Mouse (Mus musculus): Measurements from ENCODE around the gene Cbarp. TPM values are rescaled to one million over a fixed set of nuclear protein-coding genes. Genes with fewer than 3 reads are reported as not detected.

The Cbarp gene
- polyA plus RNA-seq, 2 experiments = 1.1 to 1.8 TPM

- no peak for ATAC-seq (ENCODE audit: insufficient read depth)
- peak overlapping the region; percentile 46 for H3K9ac ChIP-seq (replicated peaks)
- 13% methylated on average over 18 of the region's 18 CpGs for WGBS (ENCODE audit: insufficient replicate concordance)
- peak overlapping the region; percentile 69 for H3K27ac ChIP-seq
- no peaks in the 10 kb centered on the region for H3K9me3 ChIP-seq (ENCODE audit: control insufficient read depth, low read length)
- H3K4me3 ChIP-seq (ENCODE audit: insufficient read depth in 1 of 2, low read depth in 2 of 2, low read length in 2 of 2) = no peak overlapping the region
- no peak for DNase-seq (ENCODE audit: low read depth in 3 of 3, low spot score in 3 of 3)
- H3K4me2 ChIP-seq (ENCODE audit: low read depth) = peak overlapping the region; percentile 75
- H3K36me3 ChIP-seq (replicated peaks; ENCODE audit: control insufficient read depth, insufficient read depth, low read depth) = peaks cover 41% of the 10 kb centered on the region
- peaks cover 35 to 40% of the 10 kb centered on the region in 2 experiments for H3K4me1 ChIP-seq (replicated peaks; ENCODE audit: control insufficient read depth in 2 of 2, insufficient read depth in 2 of 2, low read length in 1 of 2)
- no peaks in the 10 kb centered on the region for H3K27me3 ChIP-seq (ENCODE audit: control insufficient read depth, insufficient read depth, low read length)
- TF ChIP-seq EP300 (IDR thresholded peaks at IDR 0.05; ENCODE audit: low read depth) (no peak), CTCF (IDR thresholded peaks at IDR 0.05; ENCODE audit: low read depth) (no peak)
Measured at GRCm38 (mm10) chr10:80158307-80158986, 17.8 kb upstream of the Cbarp start.

GRCm38 (mm10) chr10:80157141-80157929 is 16.7 kb upstream of the Cbarp start:
- DNase-seq (ENCODE audit: low read depth in 3 of 3, low spot score in 3 of 3) (no peak), ATAC-seq (ENCODE audit: insufficient read depth) (no peak)
- Histone ChIP-seq H3K9me3 (ENCODE audit: control insufficient read depth, low read length) (no peaks in the 10 kb centered on the region), H3K27ac (no peak overlapping the region), H3K36me3 (replicated peaks; ENCODE audit: control insufficient read depth, insufficient read depth, low read depth) (peaks cover 46% of the 10 kb centered on the region), H3K27me3 (ENCODE audit: control insufficient read depth, insufficient read depth, low read length) (no peaks in the 10 kb centered on the region), H3K4me3 (ENCODE audit: insufficient read depth in 1 of 2, low read depth in 2 of 2, low read length in 2 of 2) (no peak overlapping the region), H3K4me2 (ENCODE audit: low read depth) (no peak overlapping the region), H3K4me1 (replicated peaks; ENCODE audit: control insufficient read depth in 2 of 2, insufficient read depth in 2 of 2, low read length in 1 of 2) (peaks cover 36 to 37% of the 10 kb centered on the region in 2 experiments), H3K9ac (replicated peaks) (no peak overlapping the region)
- 73% methylated on average over 15 of the region's 15 CpGs for WGBS (ENCODE audit: insufficient replicate concordance)
- TF ChIP-seq EP300 (IDR thresholded peaks at IDR 0.05; ENCODE audit: low read depth) (no peak), CTCF (IDR thresholded peaks at IDR 0.05; ENCODE audit: low read depth) (no peak)

GRCm38 (mm10) chr10:80156752-80157053 is 16.1 kb upstream of the Cbarp start:
- peaks cover 51% of the 10 kb centered on the region for H3K36me3 ChIP-seq (replicated peaks; ENCODE audit: control insufficient read depth, insufficient read depth, low read depth)

GRCm38 (mm10) chr10:80156002-80156751 is 15.5 kb upstream of the Cbarp start:
- ATAC-seq (ENCODE audit: insufficient read depth) (no peak), DNase-seq (ENCODE audit: low read depth in 3 of 3, low spot score in 3 of 3) (no peak)
- H3K27me3 ChIP-seq (ENCODE audit: control insufficient read depth, insufficient read depth, low read length) = no peaks in the 10 kb centered on the region
- no peaks in the 10 kb centered on the region for H3K9me3 ChIP-seq (ENCODE audit: control insufficient read depth, low read length)
- no peak overlapping the region for H3K27ac ChIP-seq
- TF ChIP-seq CTCF (IDR thresholded peaks at IDR 0.05; ENCODE audit: low read depth) = no peak
- TF ChIP-seq EP300 (IDR thresholded peaks at IDR 0.05; ENCODE audit: low read depth) = no peak
- WGBS (ENCODE audit: insufficient replicate concordance) = 79% methylated on average over 29 of the region's 29 CpGs
- H3K4me1 ChIP-seq (replicated peaks; ENCODE audit: control insufficient read depth in 2 of 2, insufficient read depth in 2 of 2, low read length in 1 of 2) = peaks cover 25 to 28% of the 10 kb centered on the region in 2 experiments
- no peak overlapping the region for H3K4me2 ChIP-seq (ENCODE audit: low read depth)
- no peak overlapping the region for H3K9ac ChIP-seq (replicated peaks)
- no peak overlapping the region for H3K4me3 ChIP-seq (ENCODE audit: insufficient read depth in 1 of 2, low read depth in 2 of 2, low read length in 2 of 2)
- H3K36me3 ChIP-seq (replicated peaks; ENCODE audit: control insufficient read depth, insufficient read depth, low read depth) = peaks cover 54% of the 10 kb centered on the region

More at GRCm38 (mm10) chr10:80156752-80157053, 16.1 kb upstream of the Cbarp start:
- Histone ChIP-seq H3K4me1 (replicated peaks; ENCODE audit: control insufficient read depth in 2 of 2, insufficient read depth in 2 of 2, low read length in 1 of 2) (peaks cover 29 to 33% of the 10 kb centered on the region in 2 experiments), H3K4me2 (ENCODE audit: low read depth) (no peak overlapping the region), H3K27ac (no peak overlapping the region), H3K9ac (replicated peaks) (no peak overlapping the region), H3K27me3 (ENCODE audit: control insufficient read depth, insufficient read depth, low read length) (no peaks in the 10 kb centered on the region), H3K4me3 (ENCODE audit: insufficient read depth in 1 of 2, low read depth in 2 of 2, low read length in 2 of 2) (no peak overlapping the region), H3K9me3 (ENCODE audit: control insufficient read depth, low read length) (no peaks in the 10 kb centered on the region)
- no peak for TF ChIP-seq CTCF (IDR thresholded peaks at IDR 0.05; ENCODE audit: low read depth)
- WGBS (ENCODE audit: insufficient replicate concordance) = 74% methylated on average over 7 of the region's 7 CpGs
- DNase-seq (ENCODE audit: low read depth in 3 of 3, low spot score in 3 of 3) = no peak
- no peak for ATAC-seq (ENCODE audit: insufficient read depth)

GRCm38 (mm10) chr10:80155277-80155676 is 14.6 kb upstream of the Cbarp start:
- DNase-seq (ENCODE audit: low read depth in 3 of 3, low spot score in 3 of 3) (no peak), ATAC-seq (ENCODE audit: insufficient read depth) (no peak)
- H3K27ac ChIP-seq = no peak overlapping the region
- peaks cover 54% of the 10 kb centered on the region for H3K36me3 ChIP-seq (replicated peaks; ENCODE audit: control insufficient read depth, insufficient read depth, low read depth)
- TF ChIP-seq CTCF (IDR thresholded peaks at IDR 0.05; ENCODE audit: low read depth) (no peak), EP300 (IDR thresholded peaks at IDR 0.05; ENCODE audit: low read depth) (no peak)
- no peak overlapping the region for H3K4me3 ChIP-seq (ENCODE audit: insufficient read depth in 1 of 2, low read depth in 2 of 2, low read length in 2 of 2)
- no peak overlapping the region for H3K4me2 ChIP-seq (ENCODE audit: low read depth)
- peaks cover 17 to 19% of the 10 kb centered on the region in 2 experiments for H3K4me1 ChIP-seq (replicated peaks; ENCODE audit: control insufficient read depth in 2 of 2, insufficient read depth in 2 of 2, low read length in 1 of 2)
- no peaks in the 10 kb centered on the region for H3K9me3 ChIP-seq (ENCODE audit: control insufficient read depth, low read length)
- no peak overlapping the region for H3K9ac ChIP-seq (replicated peaks)
- no peaks in the 10 kb centered on the region for H3K27me3 ChIP-seq (ENCODE audit: control insufficient read depth, insufficient read depth, low read length)
- WGBS (ENCODE audit: insufficient replicate concordance) = 79% methylated on average over 1 of the region's 1 CpGs

All from liver, embryonic 14.5 days (tissue).